Mouse (Mus musculus): ENCODE data around the gene 2610528A11Rik.
A peak's percentile ranks its signal among the peaks of the same experiment; 100 is the strongest.
"Not testable (repeated sequence)": the region's sequence is repeated elsewhere in the genome, so short reads cannot be mapped to it uniquely, and the experiment has no call there.

Gene 2610528A11Rik

DNA sequence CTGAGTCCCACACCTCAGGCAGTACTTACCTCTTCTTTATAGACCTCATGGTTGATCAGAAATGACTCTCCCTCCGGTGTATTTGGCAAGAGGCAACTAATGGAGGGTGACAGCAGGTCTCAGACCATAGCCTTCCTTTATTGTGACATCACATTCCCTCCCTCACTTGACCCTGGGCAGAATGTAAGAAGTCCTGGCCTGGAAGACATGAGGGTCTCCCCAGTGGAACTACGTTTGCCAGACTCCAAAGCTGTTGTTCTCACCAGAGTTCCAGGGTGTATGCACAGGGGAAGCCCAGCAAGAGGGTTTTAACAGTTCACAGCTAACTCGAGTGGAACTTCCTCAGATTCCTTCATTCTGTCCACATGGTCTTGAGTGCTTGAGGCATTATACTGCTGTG, at the start of gene 2610528A11Rik:
TSS of gene 2610528A11Rik (minus strand) at position 101 of the 400 bp plus-strand sequence.
- DNase-seq (ENCODE audit: low spot score) = no peak

GRCm38 (mm10) chr14:37163277-37163956, 49.6 kb upstream of the 2610528A11Rik start:
- peak; percentile 12 for DNase-seq (ENCODE audit: low spot score)

- no peak for DNase-seq (ENCODE audit: low spot score)
Measured at GRCm38 (mm10) chr14:37154391-37154790, 40.6 kb upstream of the 2610528A11Rik start.

DNA sequence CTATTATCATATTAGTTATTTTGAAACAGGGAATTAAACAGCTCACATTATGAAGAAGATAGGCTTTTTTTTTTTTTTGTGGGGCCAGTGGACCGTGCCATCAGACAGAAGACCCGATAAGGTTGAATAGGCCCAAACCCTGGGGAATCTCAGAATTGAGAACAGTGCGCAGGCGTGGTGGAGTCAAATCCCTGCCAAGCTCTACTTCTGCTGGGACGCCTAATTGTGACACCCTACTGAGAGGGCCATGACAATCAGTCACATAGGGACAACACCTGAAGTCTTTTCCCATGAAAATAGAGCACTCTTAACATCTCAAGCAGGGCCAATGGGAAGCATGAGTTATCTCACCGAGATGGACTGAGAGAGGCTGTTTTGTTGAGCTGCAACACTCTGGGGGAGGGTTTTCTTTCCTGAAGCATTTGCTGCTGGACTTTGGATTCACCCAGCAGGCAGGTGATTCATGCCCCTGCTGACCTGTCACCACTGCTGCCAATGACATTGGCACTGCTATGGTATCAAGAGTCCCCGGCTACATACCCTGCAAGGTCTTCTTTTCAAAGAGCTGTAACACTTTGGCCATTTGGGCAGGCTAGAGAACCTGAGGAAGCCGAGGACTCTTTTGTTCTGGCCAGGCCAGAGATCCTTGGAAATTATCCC, 25.4 kb upstream of the 2610528A11Rik start:
- DNase-seq (ENCODE audit: low spot score) = no peak

GRCm38 (mm10) chr14:37137596-37137995, 23.8 kb upstream of the 2610528A11Rik start:
- DNase-seq (ENCODE audit: low spot score) = not testable (repeated sequence)

DNA sequence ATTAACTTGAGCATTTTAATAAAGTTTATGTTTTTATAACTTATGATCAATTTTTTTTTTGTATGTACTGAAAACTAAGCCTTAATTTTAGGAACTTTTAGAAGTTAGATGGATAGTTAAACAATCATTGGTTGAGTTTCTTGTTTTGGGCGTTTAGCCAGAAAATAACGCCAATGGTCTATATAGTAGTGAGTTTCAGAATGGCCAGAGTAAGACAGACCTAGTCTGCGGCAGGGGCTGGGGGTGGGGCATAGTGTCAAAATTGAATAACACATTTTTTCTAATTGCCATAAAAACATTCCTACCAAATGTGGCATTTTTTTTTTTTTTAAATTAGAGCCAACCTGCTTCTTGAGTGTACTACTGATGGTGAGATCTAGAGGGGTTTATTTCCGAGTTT, 22.3 kb upstream of the 2610528A11Rik start:
- DNase-seq (ENCODE audit: low spot score) = no peak

DNA sequence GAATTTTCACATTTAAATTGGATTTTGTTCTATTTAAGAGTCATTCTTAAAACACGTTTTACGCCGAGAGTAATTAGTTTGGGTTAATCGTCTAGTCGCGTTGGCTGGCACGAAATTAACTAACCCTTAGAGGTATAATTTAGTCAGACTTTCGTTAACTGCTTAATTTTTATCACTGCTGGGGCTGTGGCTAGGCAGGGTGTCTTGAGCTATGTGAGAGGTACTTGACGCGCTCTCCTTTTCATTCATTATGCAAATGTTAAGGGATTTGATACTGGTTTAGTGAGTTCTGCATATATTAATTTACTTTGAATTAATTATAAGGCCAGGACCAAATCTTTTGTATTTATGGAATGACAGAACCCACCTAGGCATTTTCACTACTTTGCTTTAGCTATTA, 21.8 kb upstream of the 2610528A11Rik start:
- no peak for DNase-seq (ENCODE audit: low spot score)

DNA sequence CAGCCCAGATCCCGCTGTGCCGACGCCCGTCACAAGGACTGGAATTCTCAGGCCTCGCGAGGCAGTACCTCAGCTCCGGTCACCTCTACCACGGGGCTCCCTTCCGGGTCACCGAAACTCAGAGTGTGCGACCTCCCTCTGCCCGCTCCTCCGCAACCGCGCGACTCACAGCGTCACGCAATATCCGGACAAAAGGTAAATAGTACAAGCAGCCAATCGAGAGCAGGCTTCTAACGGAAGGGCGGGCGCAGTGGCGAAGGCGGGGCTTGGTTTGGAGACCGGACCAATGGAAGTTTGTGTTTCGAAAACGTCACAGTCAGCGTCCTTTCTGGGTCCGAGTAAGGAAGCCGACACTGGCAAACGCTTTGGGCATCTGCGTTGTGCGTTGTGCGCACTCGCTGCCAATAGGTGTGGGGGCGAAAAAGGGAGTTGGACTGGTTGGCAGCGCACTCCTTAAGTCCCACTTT, 21.3 kb upstream of the 2610528A11Rik start, which contains the start of gene Ghitm:
TSS of gene Ghitm (minus strand) at position 146 of the 467 bp plus-strand sequence.
- peak; percentile 98 for DNase-seq (ENCODE audit: low spot score)

DNA sequence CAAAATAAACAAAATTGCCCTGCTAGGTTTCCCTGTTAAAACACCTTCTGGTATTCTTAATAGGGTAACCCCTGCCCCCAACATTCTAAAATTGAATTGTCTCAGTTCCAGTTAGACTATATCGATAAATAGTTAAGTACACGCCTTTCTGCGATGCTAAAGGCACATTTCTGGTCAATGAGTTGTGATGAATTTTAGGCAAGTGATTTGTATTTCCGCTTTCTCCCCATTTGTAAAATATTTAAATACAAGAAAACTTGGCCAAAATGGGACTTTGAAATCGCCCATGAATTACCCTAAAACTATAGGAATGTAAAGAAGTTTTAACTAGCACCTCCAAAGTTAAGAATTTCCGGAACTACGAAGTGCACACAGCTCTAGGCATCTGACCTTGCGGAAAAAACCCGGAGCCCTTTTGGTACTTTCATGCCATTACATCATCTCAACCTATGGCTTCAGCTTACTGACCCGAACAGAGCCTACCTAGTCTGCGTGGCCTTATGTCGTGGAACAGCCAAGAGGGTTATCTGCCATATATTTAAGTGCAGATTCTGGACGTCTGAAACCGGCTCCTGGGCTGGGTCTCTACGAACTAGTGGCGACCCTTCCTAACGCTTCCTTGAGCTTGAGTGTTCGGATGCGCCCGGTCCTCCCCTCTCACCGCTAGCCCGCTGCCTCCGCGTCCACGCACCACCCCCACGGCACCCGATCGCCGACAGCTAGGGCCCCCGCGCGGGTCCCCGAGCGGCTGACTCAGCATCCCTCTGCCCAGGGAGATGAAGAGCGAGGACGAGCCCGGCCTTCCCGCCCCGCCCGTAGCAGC, 20.7 kb upstream of the 2610528A11Rik start:
- DNase-seq (ENCODE audit: low spot score) = peak; percentile 62

DNA sequence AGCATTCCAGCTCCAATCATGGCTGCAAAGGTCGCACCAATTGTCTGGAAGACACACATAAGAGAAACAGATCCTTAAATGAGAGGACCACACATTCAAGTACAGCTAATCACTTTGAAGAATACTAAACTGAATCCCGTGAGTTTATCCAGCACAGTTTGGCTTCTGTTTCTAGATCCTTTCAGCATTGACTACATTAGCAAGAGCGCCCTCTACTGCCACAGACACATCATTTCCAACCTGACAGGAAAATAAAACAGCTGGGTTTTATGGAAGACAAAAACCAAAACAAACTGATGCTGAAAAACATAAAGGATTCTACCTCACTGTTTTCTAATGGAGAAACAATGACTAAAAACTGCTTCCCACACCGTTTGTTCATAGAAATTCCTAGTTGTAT, 13.8 kb upstream of the 2610528A11Rik start:
- peak; percentile 82 for DNase-seq (ENCODE audit: low spot score)

DNA sequence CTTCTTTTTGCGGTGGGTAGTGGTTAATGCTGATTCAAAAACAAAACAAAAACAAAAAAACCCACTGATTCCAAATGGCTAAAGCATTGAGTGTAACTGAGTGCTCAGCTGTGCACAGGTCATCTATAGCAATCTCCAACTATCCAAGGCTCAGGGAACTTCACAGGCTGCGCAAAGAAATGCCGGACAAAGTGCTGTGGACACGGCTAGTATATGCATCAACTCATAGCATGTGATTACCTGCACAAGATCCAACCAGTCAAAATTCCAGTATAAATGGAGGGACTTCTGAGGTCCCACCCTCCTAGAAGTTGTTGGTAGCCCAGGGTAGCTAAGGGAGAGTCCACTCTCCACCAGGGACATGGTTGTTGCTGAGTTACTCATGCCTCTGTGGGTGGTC, 5.4 kb upstream of the 2610528A11Rik start:
- DNase-seq (ENCODE audit: low spot score) = no peak

GRCm38 (mm10) chr14:37112931-37113330, 891 bp downstream of the 2610528A11Rik start:
- peak; percentile 89 for DNase-seq (ENCODE audit: low spot score)

DNA sequence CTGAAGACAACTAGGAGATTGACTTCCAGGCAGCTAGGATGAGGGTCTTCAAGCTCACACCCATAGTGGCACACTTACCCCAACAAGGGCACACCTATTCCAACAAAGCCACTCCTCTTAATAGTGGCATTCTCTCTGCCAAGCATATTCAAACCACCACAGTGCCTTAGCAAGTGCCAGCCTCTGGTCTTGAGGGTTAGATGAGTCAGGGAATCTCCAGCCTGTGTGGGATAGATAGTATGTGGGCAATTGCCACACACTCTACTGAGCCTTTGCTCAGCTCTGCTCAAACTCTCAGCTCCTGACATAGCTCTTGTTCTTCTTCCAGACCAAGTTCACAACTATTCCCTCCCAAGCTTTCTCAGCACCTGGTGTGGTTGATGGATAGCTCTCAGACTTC, 2.5 kb downstream of the 2610528A11Rik start:
- DNase-seq (ENCODE audit: low spot score) = no peak

- peak; percentile 44 for DNase-seq (ENCODE audit: low spot score)
Measured at GRCm38 (mm10) chr14:37110456-37110855, 3.4 kb downstream of the 2610528A11Rik start.

DNA sequence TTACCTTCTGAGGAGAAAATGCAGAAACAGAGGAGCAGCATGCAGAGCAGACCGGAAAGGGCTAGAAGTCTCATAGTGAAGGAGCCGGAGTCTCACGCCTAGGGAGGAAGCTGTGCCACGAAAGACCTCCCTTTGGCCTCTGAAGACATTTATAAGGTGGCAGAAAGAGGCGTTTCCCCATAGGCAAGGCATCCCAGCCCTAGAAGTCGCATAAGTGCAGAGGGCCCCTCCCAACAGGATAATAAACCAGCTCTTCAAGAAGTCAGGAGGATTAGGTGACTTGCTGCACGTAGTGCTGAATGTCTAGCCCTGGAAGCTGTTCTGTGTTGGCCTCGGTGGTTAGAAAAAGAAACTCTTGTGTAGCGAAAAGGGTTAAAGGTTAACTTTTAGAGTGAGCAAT, 3.8 kb downstream of the 2610528A11Rik start:
- no peak for DNase-seq (ENCODE audit: low spot score)

GRCm38 (mm10) chr14:37109460-37109859, 4.4 kb downstream of the 2610528A11Rik start:
- DNase-seq (ENCODE audit: low spot score) = no peak

DNA sequence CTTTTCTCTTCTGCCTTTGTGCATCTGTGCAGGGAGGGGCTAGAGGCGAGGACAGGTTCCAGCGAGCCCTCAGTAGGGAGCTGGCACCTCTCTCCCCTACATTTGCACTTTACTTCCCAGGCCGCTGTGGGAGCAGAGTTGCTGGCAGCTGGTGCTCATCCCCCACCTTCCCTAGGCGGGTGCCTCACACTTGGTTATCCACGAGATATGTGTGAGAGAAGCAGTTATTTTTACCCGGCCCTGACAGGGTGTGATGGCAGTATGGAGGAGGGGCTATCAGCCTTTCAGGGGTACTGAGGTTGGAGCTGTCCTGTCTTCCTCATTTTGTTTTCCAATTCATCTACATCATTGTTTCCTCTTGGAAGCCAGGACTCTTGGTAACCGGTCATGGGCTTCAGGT, 8.0 kb downstream of the 2610528A11Rik start:
- no peak for DNase-seq (ENCODE audit: low spot score)

DNA sequence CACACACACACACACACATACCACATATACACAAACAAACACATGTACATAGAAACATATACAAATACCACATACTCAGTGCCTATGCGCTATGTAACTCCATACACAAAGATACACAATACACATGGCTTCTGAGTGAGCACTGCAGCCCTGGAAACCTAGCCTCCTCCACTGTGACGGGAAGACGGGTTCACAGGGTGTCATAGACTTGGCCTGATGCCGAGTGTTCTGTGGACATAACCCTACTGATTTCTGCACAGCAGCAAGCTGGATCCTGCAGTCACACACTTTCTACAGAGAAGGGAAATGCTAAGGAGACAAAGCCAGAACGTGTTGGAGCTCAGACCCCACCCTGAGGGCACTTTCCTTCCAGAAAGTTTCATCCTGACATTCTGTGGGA, 9.1 kb downstream of the 2610528A11Rik start:
- peak; percentile 84 for DNase-seq (ENCODE audit: low spot score)

DNA sequence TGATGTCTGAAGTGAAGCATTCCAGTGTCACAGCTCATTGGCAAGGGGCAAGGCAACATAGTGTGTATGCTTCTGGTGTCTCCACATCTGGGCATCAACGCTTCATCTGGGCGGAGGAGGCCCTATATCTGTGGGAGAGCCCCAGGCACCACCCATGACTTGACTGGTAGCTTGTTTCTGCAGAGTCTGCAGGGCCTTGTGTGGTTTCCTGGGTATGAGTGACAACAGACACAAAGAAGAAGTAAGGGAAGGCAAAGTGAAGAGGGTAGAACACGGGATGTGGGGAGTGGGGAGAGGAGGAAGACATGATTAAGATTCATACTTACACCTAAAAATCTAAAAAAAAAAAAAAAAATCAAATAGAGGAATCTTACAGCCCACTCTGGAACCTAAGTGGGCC, 11.3 kb downstream of the 2610528A11Rik start:
- DNase-seq (ENCODE audit: low spot score) = no peak

GRCm38 (mm10) chr14:37101531-37101930, 12.3 kb downstream of the 2610528A11Rik start:
- DNase-seq (ENCODE audit: low spot score) = no peak

GRCm38 (mm10) chr14:37097956-37098530, 15.8 kb downstream of the 2610528A11Rik start, which contains the start of gene Cdhr1:
Gene Cdhr1, minus strand, starts transcription at chr14:37098347.
- DNase-seq (ENCODE audit: low spot score) = no peak

- no peak for DNase-seq (ENCODE audit: low spot score)
Measured at GRCm38 (mm10) chr14:37095556-37095955, 18.3 kb downstream of the 2610528A11Rik start.

Measured in adipocyte (in vitro differentiated cells).